Mouse (Mus musculus): ENCODE results near the gene Zc3h8. TPM values are rescaled to one million over a fixed set of nuclear protein-coding genes. Genes with fewer than 3 reads are reported as not detected.

Gene Zc3h8
- polyA plus RNA-seq, 1 experiment from 2014 or later: 7.6 TPM

GRCm38 (mm10) chr2:128887866-128888550, 55.9 kb downstream of the Zc3h8 start:
- no peak overlapping the region for H3K4me2 ChIP-seq (ENCODE audit: low read length)
- H3K27ac ChIP-seq (replicated peaks in 1 of 2; ENCODE audit: control insufficient read depth in 1 of 2, insufficient read depth in 1 of 2, low read depth in 2 of 2, low read length in 2 of 2): no peak overlapping the region
- H3K9ac ChIP-seq (ENCODE audit: low read length): no peak overlapping the region
- H3K27me3 ChIP-seq (ENCODE audit: control insufficient read depth, insufficient read depth, low read length): no peaks in the 10 kb centered on the region
- H3K36me3 ChIP-seq (ENCODE audit: control insufficient read depth, insufficient read depth, low read length): no peaks in the 10 kb centered on the region
- no peaks in the 10 kb centered on the region for H3K9me3 ChIP-seq (ENCODE audit: control insufficient read depth, low read length)
- H3K4me3 ChIP-seq (ENCODE audit: control insufficient read depth in 1 of 2, insufficient read depth in 1 of 2, low read depth in 1 of 2, low read length in 2 of 2): no peak overlapping the region
- 61% methylated on average over 6 of the region's 6 CpGs for WGBS
- H3K4me1 ChIP-seq (ENCODE audit: control insufficient read depth in 2 of 2, insufficient read depth in 2 of 2, low read length in 2 of 2): peaks cover 0 to 9% of the 10 kb centered on the region in 2 experiments; a peak in 2 of 4 replicates
- ATAC-seq (ENCODE audit: insufficient number of reproducible peaks, insufficient read depth, low FRiP score, low read depth): no peak

- Histone ChIP-seq H3K4me3 (ENCODE audit: control insufficient read depth in 1 of 2, insufficient read depth in 1 of 2, low read depth in 1 of 2, low read length in 2 of 2) (no peak overlapping the region), H3K27me3 (ENCODE audit: control insufficient read depth, insufficient read depth, low read length) (no peaks in the 10 kb centered on the region), H3K9ac (ENCODE audit: low read length) (no peak overlapping the region), H3K9me3 (ENCODE audit: control insufficient read depth, low read length) (no peaks in the 10 kb centered on the region), H3K4me1 (ENCODE audit: control insufficient read depth in 2 of 2, insufficient read depth in 2 of 2, low read length in 2 of 2) (peaks cover 0 to 4% of the 10 kb centered on the region in 2 experiments; a peak in 1 of 4 replicates), H3K27ac (replicated peaks in 1 of 2; ENCODE audit: control insufficient read depth in 1 of 2, insufficient read depth in 1 of 2, low read depth in 2 of 2, low read length in 2 of 2) (no peak overlapping the region), H3K4me2 (ENCODE audit: low read length) (no peak overlapping the region), H3K36me3 (ENCODE audit: control insufficient read depth, insufficient read depth, low read length) (no peaks in the 10 kb centered on the region)
- 81% methylated on average over 8 of the region's 8 CpGs for WGBS
- no peak for ATAC-seq (ENCODE audit: insufficient number of reproducible peaks, insufficient read depth, low FRiP score, low read depth)
These were observed 58.6 kb downstream of the Zc3h8 start for GRCm38 (mm10) chr2:128885225-128885811.

- Histone ChIP-seq H3K4me2 (ENCODE audit: low read length) (no peak overlapping the region), H3K27me3 (ENCODE audit: control insufficient read depth, insufficient read depth, low read length) (no peaks in the 10 kb centered on the region), H3K4me3 (ENCODE audit: control insufficient read depth in 1 of 2, insufficient read depth in 1 of 2, low read depth in 1 of 2, low read length in 2 of 2) (no peak overlapping the region), H3K27ac (replicated peaks in 1 of 2; ENCODE audit: control insufficient read depth in 1 of 2, insufficient read depth in 1 of 2, low read depth in 2 of 2, low read length in 2 of 2) (no peak overlapping the region), H3K9ac (ENCODE audit: low read length) (no peak overlapping the region), H3K9me3 (ENCODE audit: control insufficient read depth, low read length) (no peaks in the 10 kb centered on the region), H3K36me3 (ENCODE audit: control insufficient read depth, insufficient read depth, low read length) (no peaks in the 10 kb centered on the region), H3K4me1 (ENCODE audit: control insufficient read depth in 2 of 2, insufficient read depth in 2 of 2, low read length in 2 of 2) (no peaks in the 10 kb centered on the region)
- no peak for ATAC-seq (ENCODE audit: insufficient number of reproducible peaks, insufficient read depth, low FRiP score, low read depth)
- 62% methylated on average over 4 of the region's 4 CpGs for WGBS
These were observed 62.6 kb downstream of the Zc3h8 start for GRCm38 (mm10) chr2:128881236-128881635.

Small RNA genes within 50 kb of the gene (microRNA-seq; reads per million reads assigned to microRNA genes)
- gene Gm22859: not detected

Other genes with a start within 250 kb of the Zc3h8 start
- gene Mertk, start 245.1 kb downstream of the Zc3h8 start, polyA plus RNA-seq (2014; fragmentation: Nextera tagmentation; extraction: Ambion mirVana): 4.9 and 5.4 TPM in 2 replicates
- gene Tmem87b, start 126.0 kb downstream of the Zc3h8 start, polyA plus RNA-seq (2014; fragmentation: Nextera tagmentation; extraction: Ambion mirVana): 27.3 and 27.9 TPM in 2 replicates
- gene Fbln7, start 81.1 kb downstream of the Zc3h8 start, polyA plus RNA-seq (2014; fragmentation: Nextera tagmentation; extraction: Ambion mirVana): 0.93 and 0.96 TPM in 2 replicates
- 1.2 and 2.5 TPM in 2 replicates for gene Zc3h6, start 23.3 kb upstream of the Zc3h8 start, polyA plus RNA-seq (2014; fragmentation: Nextera tagmentation; extraction: Ambion mirVana)
- gene Gm10762, start 23.6 kb upstream of the Zc3h8 start, polyA plus RNA-seq (2014; fragmentation: Nextera tagmentation; extraction: Ambion mirVana): 12.2 and 12.7 TPM in 2 replicates
- 0.05 and 0.09 TPM in 2 replicates for gene Vinac1, start 104.1 kb upstream of the Zc3h8 start, polyA plus RNA-seq (2014; fragmentation: Nextera tagmentation; extraction: Ambion mirVana)
- gene Ttl, start 121.9 kb upstream of the Zc3h8 start, polyA plus RNA-seq (2014; fragmentation: Nextera tagmentation; extraction: Ambion mirVana): 9.2 and 10.7 TPM in 2 replicates
- gene Polr1b, start 156.9 kb upstream of the Zc3h8 start, polyA plus RNA-seq (2014; fragmentation: Nextera tagmentation; extraction: Ambion mirVana): 12.1 and 14.0 TPM in 2 replicates
- gene Chchd5, start 185.6 kb upstream of the Zc3h8 start, polyA plus RNA-seq (2014; fragmentation: Nextera tagmentation; extraction: Ambion mirVana): 20.9 and 23.8 TPM in 2 replicates

Data from heart, embryonic 14.5 days (tissue).